Mouse (Mus musculus): Measurements from ENCODE around the gene Sspo.

Gene Sspo

DNA sequence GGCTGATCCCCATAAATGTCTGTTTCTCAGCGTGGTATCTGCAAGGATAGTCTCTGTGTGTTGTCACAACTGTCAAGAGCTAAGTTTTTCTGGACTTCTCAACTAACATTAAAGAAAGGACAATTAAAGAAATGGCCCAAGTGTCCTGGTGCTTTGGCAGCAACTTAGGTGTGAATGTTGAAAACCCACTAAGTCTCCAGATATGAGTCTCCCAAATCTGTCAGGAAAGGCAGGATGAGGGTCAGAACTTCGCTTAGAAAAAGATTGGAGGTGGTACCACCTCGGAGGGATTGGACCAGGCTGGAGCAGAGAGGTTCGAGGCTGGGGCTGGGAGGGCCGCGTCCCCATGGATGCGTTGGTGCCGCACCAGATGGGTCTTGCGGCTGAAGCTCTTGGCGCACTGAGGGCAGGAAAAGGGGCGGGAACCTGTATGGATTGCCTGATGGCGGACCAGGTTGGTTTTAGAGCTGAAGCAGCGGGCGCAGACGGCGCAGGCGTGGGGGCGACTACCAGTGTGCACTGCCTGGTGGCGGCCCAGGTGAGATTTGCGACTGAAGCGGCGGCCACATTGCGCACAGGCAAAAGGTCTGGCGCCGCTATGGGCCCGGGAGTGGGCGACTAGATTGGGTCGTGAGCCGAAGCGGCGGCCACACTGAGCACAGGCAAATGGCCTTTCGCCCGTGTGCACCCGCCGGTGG is 10.2 kb upstream of the Sspo start:
- DNase-seq = no peak

DNA sequence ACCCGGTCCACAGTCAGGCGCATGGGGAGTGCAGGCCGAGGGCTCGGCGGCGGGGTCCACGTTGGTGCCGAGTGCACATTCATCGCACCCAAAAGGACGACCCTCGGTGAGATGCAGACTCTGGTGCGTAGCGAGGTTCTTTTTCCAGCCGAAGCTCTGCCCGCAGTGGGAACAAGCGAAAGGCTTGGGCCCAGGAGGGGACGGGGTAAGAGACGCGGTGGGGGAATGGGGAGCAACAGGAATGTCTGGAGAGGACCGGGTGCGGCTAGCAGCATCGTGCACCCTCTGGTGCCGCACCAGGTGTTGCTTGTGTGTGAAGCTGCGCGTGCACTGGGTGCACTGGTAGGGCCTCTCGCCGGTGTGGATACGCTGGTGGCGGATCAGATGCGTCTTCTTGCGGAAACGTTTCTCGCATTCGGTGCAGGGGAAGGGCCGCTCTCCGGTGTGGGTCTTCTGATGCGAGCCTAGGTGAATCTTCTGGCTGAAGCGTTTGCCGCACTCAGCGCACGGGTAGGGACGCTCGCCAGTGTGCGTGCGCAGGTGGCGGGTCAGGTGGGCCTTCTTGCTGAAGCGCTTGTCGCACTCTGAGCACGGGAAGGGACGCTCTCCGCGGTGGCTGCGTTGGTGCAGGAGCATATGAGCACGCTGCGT is 9.4 kb upstream of the Sspo start:
- DNase-seq = no peak

DNA sequence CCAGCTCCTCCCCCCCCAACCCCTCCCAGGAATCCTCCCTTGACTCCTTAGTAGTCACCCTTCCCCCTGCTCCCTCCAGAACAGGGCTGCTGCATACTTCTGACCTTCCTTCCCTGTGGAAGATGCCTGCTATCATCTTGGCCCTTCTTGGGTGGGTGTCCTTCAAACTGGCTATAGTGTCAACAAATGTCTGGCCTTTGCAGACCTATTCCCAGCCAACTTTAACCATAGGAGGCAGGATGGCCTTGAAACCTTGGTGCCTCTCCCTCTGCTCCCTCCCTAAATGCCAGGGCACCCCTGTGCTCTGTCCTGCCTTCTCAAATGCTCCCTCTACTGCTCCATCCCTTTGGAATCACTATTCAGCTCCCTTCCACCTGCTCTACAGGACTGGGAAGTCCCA is 8.4 kb upstream of the Sspo start:
- DNase-seq = no peak

DNA sequence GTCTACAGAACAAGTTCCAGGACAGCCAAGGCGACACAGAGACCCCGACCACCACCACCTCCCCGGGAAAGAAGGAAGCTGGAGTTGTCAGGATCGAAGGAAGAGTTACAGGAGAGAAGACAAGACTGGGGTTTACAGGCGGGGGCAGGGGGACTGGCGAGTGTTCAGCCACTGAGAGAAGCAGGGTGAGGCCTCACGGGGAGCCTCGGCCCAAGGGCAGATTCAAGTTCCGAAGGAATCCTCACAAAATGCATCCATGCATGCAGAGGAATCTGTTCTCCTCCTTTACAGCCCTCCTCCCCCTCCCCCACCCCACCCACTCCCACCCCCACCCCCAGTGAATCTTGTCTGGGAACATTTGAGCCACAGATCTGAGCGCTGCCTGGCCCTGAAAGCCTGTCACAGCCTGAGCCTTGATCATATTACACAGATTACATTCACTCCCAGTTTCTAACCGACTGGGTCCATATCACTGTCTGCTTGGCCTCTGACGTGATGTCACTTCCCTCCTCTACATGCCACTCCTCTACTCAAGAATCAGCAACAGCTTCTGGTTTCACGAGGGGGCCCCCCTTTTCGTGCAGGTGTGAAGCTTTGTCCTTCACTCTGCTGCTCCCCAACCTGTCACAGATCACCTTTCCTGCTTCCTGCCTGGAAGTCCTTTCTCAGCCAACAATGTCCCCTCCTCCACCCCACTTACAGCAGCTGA is 7.6 kb upstream of the Sspo start:
- no peak for DNase-seq

DNA sequence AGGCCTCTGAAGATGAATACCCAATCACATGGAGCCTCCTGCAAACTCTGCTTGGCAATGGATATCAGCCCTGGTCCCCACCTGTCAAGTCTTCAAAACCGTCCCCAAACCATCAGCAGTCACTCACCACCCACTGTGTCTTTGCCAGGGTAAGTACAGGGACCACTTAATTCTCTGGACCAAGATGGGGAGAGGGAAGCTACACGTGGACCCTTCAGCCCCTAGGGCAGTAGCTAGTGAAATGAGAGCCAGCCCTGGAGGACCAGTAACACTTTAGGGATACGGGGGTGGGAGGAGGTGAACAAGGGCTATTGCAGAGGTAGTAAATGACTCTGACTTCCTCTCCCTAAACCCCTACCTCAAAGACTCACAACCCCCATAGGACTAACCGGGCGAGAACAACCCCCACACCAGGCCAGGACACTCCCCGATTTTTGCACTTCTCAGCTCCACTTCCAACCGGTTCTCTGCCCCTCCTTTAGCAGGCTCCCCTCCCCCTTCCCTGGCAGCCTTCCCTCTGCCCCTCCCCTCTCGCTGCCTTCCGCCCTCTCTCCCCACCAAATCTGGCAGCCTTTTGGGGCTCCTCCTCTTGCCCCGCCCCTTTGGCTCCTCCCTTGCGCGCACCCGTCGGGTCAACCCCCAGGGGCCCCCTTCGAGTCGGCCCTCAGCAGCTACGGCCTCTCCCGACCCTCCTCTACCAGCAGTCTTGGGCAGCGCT is 4.3 kb upstream of the Sspo start:
- peak; percentile 97 for DNase-seq

DNA sequence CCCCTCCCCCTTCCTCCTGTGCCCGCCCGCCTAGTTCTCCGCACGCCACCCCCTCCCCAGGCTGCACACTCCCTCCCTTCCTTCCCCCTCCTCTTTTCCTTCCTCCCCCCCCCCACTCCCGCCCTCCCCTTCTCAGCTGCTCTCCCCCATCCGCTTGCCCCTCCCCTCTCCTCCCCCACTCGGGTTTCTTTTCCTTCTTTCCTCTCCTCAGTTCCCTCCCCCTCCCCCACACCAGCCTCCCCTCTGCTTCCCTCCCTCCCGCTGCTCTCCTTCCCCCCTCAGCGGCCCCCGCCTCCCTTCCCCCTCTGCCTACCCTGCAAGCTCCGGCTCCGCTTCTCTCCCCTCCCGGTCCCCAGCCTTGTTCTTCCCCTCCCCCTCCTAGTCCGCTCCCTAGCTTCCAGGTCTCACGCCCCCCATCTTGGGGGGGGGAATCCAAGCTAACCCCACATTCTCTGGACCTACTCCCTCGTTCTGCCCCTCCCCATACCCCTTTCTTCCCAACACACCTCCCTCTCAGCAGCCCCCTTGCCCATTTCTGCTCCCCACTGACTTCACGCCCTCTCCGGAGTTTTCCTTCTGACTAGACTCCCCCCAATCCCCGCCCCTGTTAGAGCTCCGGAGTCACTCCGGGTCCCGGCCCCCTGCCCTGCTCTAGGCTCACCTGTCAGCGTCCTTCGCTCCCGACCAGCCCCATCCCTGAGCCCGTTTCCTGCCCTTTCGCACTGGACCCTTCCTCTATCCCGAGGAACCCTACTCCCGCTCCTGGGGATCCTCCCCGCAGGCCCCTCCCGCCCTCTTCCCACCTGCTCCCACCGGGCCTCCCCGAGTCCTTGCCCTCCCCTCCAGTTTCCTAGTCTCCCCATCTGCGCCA is 3.5 kb upstream of the Sspo start:
- DNase-seq = peak; percentile 71

DNA sequence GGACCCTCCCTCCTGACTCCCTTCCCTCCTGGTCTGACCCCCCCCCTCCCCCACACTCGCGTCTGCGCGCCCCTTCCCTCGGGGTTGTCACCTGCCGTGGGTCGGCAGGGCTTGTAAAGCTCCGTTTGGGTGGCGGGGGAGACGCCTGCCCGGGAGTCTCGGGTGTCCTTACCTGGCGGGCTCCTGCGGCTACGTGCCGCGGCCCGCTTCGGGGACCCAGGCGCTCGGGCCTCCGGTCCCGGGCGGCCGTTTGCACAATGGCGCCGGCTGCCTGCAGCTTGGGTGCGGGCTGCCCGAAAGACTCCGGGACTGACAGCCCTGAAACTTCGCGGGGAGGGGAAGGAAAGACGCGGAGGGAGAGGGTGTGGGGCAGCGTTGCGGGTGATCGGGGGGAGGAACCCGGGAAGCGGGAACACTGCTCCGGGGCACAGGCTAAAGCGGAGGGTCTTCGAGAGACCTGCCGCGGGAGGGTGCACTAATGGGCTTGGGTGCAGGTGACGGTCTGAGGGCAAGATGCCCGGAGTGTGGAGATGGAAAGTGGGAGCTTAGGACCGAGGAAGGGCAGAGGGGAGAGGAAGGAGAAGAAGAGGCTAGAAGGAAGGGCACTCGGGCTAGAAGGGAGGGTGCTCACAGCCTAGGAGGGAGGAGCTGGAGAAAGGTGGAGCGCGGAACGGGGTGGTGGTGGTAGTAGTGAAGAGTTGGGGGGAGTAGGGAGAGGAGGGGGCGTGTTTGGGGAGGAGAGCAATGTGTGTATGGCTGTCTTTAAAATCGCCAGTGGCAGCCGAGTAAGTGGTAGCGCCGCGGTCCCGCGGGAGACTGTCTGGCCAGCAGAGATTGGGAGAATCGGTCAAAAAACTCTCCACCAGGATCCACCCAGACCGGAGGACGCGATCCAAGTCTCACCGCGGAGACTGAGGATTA is 2.6 kb upstream of the Sspo start, which contains the start of gene Zfp467:
Gene Zfp467 (minus strand): TSS at position 645 of the 921 bp plus-strand sequence.
- DNase-seq = peak; percentile 78

DNA sequence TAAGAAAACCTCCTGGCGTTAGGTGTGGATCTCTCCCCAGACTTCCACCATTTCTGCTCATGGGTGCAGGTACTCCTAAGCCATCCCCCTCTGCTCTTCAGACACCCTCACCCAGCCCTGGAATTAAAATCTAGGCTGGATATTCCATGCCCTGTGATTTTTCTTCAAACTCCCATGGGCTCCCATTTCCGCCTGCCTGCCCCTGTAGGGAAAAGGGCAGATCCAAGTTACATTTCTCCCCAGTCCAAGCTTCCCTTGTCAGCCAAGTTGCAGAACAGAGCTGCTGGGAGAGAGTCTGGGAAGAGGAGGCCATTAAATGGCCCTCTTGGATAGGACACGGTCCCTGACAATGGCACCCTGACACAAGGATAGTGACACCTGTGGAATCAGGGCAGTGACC is 1.8 kb upstream of the Sspo start:
- DNase-seq = no peak

DNA sequence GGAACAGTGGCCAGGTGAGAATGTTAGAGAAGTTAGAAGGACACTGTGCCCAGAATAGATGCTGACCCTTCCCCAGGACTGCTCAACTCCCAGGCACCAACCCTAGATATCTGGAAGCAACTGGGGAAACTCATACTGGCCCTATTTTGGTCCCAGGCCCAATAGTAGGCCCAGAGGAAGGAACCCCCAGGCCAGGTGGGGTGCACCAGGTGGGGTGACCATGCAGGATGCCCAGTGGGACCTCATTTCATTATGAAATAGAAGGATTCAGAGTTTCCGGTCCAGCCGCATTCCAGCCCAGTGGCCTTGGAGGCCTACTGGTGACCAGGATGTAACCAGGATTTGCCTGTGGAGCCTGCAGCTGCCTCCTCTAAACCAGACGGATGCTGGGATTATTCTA is 1.1 kb upstream of the Sspo start:
- no peak for DNase-seq

DNA sequence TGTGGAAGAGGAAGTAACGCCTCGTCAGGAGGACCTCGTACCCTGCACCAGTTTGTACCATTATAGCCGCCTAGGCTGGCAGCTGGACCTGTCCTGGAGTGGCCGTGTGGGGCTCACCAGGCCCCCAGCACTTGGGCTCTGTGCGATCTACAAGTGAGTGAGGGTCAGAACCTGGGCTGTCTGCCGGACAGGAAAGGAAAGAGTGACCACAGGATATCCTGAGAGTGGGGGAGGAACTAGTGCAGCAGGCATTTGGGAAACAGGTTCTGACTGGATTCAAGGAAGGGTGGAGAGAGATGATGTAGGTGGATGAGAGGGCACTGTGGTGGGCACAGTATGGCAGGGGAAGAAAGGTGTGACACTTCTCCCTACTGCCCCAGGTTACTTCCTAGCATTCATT is 498 bp downstream of the Sspo start:
- no peak for DNase-seq

DNA sequence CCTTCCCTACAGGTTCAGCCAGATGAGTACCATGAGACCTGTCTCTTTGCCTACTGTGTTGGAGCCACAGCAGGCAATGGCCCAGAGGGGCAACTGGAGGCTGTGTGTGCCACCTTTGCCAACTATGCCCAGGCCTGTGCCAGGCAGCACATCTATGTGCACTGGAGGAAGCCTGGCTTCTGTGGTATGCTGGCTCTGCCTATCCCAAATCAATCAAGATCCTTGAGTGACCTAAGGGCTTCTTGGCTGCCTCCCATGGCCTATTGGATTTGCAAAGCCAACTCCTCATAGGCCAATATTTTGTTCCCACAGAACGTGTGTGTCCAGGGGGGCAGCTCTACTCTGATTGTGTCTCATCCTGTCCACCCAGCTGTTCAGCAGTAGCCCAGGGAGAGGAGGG is 4.1 kb downstream of the Sspo start:
- DNase-seq = no peak

DNA sequence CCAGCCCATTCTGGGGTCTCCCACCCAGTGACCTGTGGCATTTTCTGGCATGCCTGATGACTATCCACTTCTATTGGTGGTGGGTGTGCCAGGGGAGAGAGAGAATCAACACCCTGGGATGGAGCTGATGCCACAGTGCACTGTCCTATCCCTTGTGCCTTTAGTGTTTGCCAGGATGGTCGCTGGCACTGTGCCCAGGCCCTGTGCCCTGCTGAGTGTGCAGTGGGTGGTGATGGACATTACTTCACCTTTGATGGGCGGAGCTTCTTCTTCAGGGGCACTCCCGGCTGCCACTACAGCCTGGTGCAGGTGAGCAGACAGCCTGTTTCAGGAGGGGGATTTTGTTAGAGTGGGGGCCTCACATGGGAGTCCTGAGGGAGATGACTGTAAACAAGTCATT is 4.7 kb downstream of the Sspo start:
- peak; percentile 36 for DNase-seq

DNA sequence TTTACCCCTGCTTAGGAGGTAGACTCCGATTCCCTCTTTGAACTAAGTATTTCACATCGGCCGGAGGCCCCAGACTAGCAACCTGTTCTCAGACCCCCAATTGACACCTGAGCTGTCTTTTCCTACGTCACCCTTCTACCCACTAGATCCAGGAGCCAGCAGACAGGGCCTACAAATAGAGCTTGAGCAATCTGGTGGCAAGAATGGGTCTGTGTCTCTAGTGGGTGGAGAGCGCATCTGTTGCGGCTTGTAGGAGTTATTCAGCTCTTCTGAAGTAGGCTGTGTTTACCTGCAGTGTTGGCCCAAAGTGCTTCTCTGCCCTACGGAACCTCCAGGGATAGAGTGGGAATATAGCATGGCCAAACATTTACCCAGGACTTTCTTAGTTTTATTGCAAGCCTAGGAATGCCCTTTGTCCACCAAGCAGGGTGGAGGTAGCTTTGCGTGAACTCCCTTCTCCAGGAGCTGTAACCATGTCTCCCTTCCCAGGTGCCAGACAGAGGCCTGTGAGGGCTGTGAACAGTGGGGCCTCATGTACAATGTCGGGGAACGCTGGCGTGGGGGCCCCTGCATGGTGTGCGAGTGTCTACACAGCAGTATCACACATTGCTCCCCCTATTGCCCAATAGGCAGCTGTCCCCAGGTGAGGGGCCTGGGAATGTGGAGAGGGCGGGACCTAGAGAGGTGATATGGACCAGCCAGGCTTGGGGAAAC is 17.1 kb downstream of the Sspo start:
- peak; percentile 12 for DNase-seq

DNA sequence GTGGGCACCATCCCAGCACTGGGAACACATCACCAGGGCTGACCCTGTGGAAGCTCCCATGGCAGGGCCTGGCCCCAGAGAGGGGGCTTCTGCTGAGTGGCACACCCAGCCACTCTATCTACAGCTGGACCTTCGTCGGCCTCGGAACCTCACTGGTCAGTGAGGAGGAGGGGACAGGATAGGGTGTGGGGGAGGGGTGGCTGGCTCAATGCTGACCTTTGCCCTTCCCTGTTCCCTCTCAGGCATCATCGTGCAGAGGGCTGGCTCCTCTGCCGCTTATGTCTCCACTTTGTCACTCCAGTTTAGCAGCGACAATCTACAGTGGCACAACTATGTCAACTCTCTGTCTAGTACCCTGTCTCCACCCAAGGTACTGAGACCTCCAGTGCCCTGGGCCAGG is 18.7 kb downstream of the Sspo start:
- DNase-seq = no peak

DNA sequence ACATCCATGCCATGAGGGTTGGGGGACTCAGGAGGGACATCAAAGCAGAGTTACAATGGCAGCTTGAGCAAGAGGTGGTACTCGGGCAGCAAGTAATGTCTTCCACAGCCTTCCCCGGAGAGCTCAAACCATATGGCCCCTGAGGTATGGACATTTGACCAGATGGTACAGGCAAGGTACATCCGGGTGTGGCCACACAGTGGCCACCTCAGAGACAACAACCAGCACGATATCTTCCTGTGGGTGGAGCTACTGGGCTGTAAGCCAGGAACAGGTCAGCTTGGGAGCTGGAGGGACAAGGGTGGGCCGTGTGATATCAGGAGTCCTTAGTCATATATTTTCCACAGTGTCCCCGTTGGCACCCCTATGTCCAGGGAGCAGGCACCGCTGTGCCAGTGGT is 19.5 kb downstream of the Sspo start:
- DNase-seq = no peak

DNA sequence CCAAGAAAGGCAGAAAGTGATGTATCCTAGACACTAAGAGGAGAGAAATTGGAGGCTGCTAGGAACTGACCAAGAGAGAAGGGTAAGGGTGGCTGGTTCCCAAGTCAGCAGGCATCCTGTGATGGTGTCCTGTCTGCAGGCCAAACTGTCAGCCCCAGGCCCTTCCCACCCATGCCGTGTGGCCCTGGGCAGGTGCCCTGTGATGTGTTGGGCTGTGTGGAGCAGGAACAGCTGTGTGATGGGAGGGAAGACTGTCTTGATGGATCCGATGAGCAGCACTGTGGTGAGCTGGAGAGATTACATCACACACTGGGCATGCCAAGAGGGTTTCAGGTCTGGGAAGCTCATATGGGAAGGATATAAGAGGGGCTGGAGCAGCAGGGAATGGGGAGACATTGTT is 22.7 kb downstream of the Sspo start:
- no peak for DNase-seq

DNA sequence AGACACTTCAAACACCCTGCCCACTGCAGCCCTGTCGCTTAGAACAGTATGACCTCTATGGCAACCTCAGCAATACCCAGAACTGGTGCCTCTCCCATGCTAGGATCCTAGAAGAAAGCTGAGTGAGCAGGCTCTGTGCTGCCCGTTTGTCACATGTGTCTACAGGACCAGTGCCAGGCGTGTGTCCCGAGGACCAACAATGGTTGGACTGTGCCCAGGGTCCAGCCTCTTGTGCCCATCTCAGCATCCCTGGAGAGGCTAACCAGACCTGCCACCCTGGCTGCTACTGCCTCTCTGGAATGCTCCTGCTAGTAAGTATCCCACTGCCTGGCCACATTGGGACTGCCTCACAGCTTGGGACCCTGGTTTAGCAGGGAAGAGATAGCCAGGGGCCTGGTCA is 30.4 kb downstream of the Sspo start:
- DNase-seq = peak; percentile 16

DNA sequence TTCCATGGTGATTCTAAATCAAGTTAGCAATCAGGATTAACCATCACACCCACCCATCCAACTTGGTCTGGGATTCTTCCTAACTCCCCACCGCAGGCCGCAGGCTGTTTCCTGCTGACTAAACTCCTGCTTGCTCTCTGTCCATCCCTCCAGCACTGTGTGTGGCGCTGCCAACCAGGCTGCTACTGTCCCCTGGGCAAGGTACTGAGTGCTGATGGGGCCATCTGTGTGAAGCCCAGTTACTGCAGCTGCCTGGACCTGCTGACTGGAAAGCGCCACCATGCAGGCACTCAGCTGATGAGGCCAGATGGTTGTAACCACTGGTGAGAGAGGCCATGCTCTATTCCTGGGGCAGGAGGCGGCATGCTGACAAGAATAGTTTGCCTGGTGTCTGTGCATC is 34.5 kb downstream of the Sspo start:
- DNase-seq = no peak

DNA sequence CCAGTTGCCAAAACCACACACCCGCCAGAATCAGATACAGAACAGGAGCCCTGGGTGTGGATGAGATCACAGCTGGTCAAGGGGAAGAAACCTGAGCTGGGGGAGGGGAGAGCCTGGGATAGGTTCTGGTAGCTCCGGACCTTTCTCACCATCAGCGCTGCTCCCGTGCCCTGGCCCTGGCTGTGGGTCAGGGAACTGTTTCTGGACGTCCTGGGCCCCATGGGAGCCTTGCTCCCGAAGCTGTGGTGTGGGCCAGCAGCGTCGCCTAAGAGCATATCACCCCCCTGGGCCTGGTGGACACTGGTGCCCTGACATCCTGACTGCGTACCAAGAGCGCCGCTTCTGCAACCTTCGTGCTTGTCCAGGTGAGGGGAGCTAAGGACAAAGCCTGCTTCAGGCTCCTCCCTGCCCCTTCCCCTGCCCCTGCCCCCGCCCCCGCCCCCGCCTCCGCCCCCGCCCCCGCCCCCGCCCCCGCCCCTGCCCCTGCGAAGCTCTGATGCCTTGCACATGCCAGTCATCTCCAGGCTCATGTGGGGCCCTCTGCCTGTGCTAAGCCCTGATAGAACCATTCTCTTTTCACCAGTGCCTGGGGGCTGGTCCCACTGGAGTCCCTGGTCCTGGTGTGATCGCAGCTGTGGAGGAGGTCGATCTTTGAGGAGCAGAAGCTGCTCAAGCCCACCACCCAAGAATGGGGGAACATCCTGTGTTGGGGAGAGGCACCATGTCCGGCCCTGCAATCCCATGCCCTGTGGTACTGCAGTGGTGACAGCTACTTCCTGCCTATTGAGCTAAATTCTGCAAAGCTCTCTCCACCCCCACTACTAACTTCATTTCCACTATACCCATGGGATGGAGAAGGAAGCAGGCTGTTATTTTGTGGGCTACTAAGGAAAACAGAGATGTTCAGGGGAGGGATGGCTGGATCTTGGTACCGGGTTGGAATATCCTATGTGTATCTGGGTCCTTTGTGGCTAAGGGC is 40.0 kb downstream of the Sspo start:
- DNase-seq = no peak

DNA sequence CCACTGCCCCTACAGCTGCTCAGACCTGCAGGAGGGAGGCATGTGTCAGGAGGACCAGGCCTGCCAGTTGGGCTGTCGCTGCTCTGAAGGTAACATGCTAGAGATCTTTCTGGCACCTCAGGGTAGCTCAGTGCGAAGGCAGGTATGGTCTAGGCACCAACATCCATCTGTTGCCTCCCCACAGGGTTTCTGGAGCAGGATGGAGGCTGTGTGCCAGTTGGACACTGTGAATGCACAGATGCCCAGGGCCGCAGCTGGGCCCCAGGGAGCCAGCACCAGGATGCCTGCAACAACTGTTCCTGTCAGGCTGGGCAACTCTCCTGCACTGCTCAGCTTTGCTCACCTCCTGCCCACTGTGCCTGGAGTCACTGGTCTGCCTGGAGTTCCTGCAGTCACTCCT is 41.7 kb downstream of the Sspo start:
- DNase-seq = no peak
